Mouse (Mus musculus): ENCODE data around the gene Letmd1. TPM values are rescaled to one million over a fixed set of nuclear protein-coding genes. Genes with fewer than 3 reads are reported as not detected.
"Not testable (repeated sequence)": the region's sequence is repeated elsewhere in the genome, so short reads cannot be mapped to it uniquely, and the experiment has no call there.

Gene Letmd1
- 20.1 and 30.2 TPM in 2 replicates for total RNA-seq (2017)

- peak; percentile 92 for ATAC-seq (replicated peaks; ENCODE audit: low read depth, poor library complexity, severe bottlenecking)
These were observed at the start of gene Letmd1 for GRCm38 (mm10) chr15:100468295-100469188. TSS of gene Letmd1 (plus strand) at chr15:100469023.

DNA sequence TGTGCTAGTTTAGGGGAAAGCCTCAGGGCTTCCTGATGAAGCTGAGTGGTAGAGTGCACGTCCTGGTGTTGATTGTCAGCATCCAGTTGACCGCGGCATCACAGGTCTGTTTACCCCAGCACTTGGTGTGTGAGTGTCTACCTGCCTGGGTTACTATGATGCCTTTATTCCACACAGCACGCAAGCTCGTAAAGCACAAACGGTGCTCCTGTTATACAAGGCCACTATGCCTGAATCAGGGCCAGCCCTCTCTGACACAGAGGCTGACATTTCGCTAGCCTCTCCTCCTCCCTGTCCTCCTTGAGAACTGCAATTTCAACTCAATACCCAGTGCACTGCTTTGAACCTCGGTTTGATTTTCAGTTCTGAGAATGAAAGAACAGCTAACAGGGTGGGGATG lies 49.5 kb upstream of the Letmd1 start:
- no peak for ATAC-seq (replicated peaks; ENCODE audit: low read depth, poor library complexity, severe bottlenecking)

DNA sequence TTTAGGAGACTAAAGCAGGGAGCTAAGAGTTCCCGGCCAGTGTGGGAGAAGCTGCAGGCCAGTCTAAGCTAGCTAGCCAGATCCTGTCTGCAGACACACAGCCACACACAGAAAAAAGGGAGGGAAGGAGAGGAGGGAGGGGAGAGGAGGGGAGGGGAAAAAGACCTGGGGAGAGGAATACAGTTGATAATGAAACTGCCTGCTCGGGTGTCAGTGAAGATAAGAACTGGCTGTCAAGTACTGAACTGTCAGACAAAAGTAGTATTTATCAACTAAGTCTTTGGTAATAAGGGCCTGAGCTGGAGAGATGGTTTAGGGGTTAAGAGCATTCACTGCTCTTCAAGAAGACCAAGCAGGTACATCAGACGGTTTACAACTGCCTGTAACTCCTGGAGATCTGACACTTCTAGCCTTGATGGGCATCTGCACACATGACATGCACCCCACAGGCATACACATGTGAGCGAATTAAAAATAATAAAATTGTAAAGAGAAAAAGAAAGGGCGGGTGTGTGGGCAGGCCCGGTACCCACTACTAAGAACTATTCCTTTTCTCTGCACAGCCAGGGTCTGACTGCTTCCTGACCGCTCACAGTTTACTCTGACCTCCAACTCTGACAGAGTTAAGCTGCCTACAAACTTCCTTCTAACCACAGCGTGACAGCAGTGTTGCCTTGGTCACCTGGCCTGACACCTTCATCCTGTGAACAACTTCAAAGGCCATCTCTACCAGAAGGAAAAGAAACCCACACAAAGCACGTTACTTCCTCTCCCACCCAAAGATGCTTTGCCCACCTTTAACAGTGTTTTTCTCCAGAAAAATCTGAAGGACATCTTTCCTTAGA lies 48.7 kb upstream of the Letmd1 start:
- peak; percentile 39 for ATAC-seq (replicated peaks; ENCODE audit: low read depth, poor library complexity, severe bottlenecking)

DNA sequence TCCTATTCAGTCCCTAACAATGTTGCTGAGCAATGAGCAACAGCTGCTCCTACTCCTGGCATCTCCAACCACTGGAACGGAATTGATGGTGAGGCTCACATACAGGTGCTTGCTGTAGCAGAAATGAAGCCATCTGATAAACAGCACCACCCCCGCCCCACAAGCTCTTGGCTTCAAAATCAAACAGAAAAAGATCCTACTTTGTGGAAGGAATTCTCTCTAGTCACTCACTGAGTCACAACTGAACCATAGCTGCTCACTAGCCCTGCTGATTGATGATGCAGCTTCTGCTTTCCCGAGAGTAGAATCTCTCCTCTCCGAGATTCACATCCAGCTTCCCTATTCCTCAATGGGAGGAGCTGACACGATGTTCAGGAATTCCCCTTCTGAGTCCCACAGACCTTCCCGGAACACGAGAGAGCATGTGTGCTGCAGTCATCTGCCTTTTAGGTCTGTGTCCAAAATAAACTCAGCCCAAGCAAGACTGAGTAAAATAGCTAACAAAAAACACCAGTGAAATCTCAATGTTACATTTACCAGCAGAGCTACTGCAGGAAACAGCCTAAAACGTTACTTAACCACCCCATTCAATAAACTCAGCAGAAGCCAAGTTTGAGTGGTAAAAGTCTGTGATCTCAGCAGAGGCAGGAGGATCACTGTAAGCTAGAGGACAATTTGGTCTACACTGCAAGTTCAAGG lies 47.6 kb upstream of the Letmd1 start:
- no peak for ATAC-seq (replicated peaks; ENCODE audit: low read depth, poor library complexity, severe bottlenecking)

GRCm38 (mm10) chr15:100421758-100422197 lies 47.0 kb upstream of the Letmd1 start, which contains the start of gene Gm5475:
TSS of gene Gm5475 (plus strand) at chr15:100422147.
- ATAC-seq (replicated peaks; ENCODE audit: low read depth, poor library complexity, severe bottlenecking) = not testable (repeated sequence)

DNA sequence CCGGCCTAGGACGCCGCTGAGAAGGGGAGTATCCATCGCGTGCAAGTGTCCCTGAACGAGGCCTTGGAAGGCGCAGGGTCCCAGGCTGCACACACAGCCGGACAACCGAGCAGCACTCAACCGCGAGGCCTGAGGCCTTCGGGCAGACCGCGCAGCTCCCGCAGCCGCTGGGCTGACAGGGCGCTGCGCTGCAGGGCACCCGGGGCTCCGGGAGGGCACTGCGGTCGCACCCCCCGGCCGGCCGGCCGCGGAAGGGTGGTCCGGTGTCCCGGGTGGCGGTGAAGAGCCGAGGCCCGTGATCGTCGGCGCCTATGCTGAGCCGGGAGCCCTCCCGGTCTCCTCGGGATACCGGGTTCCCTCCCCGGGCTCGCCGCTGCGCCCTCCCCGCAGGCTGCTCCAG lies 46.3 kb upstream of the Letmd1 start:
- no peak for ATAC-seq (replicated peaks; ENCODE audit: low read depth, poor library complexity, severe bottlenecking)

DNA sequence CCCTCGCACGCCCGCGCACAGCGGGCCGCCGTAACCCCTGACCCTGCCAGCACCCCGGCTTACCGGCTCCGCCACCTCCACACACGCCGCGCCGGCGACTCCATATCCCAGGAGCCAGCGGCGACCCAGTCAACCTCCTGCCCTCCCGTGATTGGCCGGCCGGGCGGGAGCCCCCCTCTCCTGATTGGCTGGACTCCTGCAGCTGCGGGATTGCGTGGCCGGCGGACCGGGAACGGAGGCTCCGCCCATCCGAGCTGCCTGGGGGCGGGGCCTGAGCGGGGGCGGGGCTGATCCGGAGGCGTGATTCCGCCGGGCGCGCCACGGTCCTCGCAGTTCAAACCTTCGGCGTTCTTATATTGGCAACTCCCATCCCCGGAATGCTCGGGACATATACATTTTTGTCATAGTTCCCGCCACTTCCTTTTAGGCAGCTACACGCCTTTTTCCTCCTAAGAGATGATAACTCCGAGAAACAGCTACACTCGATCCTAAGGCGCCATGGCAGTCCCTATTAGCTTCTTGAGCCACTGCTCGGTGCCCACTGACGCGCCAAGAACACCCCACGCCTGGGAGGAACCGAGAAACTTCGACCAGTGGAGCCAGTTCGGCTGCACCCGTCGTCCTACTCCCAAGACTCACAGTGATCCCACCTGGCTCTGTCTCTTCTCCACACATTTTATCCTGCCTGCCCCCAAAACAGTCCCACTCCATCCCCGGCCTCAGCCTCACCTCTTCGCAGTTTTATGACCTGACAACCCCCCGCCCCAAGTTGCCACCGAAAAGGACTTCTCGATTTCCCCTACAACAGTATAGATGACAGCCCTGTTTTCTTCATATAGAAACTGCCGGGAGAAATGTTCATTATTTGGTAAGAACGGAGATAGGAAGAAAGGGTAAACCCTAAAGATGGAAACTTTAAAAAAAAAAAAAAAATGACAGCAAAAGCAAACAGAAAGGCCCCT lies 45.6 kb upstream of the Letmd1 start:
- ATAC-seq (replicated peaks; ENCODE audit: low read depth, poor library complexity, severe bottlenecking) = peak; percentile 90

GRCm38 (mm10) chr15:100423916-100424315 lies 44.9 kb upstream of the Letmd1 start:
- ATAC-seq (replicated peaks; ENCODE audit: low read depth, poor library complexity, severe bottlenecking) = no peak

DNA sequence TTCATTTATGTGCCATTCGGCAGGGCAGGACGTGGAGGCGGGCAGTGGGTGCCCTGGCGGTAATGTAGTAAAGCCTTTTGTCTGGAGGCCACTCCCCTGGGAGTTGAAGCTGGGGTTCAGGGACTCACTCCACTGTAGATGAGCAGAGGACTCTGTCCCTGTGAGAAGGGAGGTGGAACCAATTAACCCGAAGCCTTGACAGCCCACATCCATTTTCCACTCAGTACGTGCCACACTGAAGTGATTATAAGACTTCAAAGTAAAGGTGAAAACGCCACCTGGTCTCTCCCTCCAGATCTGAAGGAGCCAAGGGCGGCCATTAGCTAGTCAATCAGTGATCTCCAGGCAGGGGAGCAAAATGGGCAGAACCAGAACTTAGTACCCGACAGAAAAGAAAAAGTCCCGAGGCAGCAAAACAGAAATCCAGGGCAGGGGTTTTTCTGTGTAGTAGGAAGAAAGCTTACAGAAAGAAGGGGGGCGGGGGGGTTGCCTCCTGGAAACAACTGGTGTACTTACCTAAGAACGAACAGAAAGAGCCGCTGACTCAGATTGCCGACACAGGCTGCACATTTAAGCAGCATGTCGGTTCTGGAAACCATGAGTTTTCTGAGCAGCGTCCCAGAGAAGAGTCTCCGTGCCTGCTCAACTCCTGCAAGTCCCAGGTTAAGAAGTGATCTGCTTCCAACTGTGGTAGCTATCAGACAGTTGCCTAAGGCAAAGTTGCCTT lies 44.3 kb upstream of the Letmd1 start, which contains the start of gene Slc11a2:
Gene Slc11a2 (minus strand): TSS at position 677 of the 727 bp plus-strand sequence.
- ATAC-seq (replicated peaks; ENCODE audit: low read depth, poor library complexity, severe bottlenecking) = no peak

GRCm38 (mm10) chr15:100428296-100428905 lies 40.4 kb upstream of the Letmd1 start:
- no peak for ATAC-seq (replicated peaks; ENCODE audit: low read depth, poor library complexity, severe bottlenecking)

GRCm38 (mm10) chr15:100429959-100430565 lies 38.8 kb upstream of the Letmd1 start:
- ATAC-seq (replicated peaks; ENCODE audit: low read depth, poor library complexity, severe bottlenecking) = no peak

GRCm38 (mm10) chr15:100433234-100433633 lies 35.6 kb upstream of the Letmd1 start:
- no peak for ATAC-seq (replicated peaks; ENCODE audit: low read depth, poor library complexity, severe bottlenecking)

- ATAC-seq (replicated peaks; ENCODE audit: low read depth, poor library complexity, severe bottlenecking) = no peak
These were observed 32.7 kb upstream of the Letmd1 start for GRCm38 (mm10) chr15:100436112-100436511.

- no peak for ATAC-seq (replicated peaks; ENCODE audit: low read depth, poor library complexity, severe bottlenecking)
These were observed 32.3 kb upstream of the Letmd1 start for GRCm38 (mm10) chr15:100436518-100436917.

- peak; percentile 99 for ATAC-seq (replicated peaks; ENCODE audit: low read depth, poor library complexity, severe bottlenecking)
These were observed 25.5 kb upstream of the Letmd1 start for GRCm38 (mm10) chr15:100443126-100443922.

- peak; percentile 67 for ATAC-seq (replicated peaks; ENCODE audit: low read depth, poor library complexity, severe bottlenecking)
These were observed 21.9 kb upstream of the Letmd1 start for GRCm38 (mm10) chr15:100446887-100447286.

- no peak for ATAC-seq (replicated peaks; ENCODE audit: low read depth, poor library complexity, severe bottlenecking)
These were observed 20.3 kb upstream of the Letmd1 start for GRCm38 (mm10) chr15:100448572-100448971.
